Mouse (Mus musculus) heart, adult 18-20 months (tissue): ENCODE results near the gene Sacm1l. TPM values are rescaled to one million over a fixed set of nuclear protein-coding genes. Genes with fewer than 3 reads are reported as not detected.

Experiments
- DNase-seq, 2 experiments: peaks; one replicate each; pipeline ENCODE4 v3.0.0; 2021 to 2022; ENCODE audit warnings: mixed read lengths in 1 of 2
- total RNA-seq, 2 experiments: library from RNA; stranded (reverse); gene quantifications; 2 replicates each; pipeline ENCODE4 v1.2.3; 2021

The Sacm1l gene
- total RNA-seq, 2 experiments from 2014 or later = 35.2 to 35.4 TPM

- no peak for DNase-seq
Observed at GRCm38 (mm10) chr9:123577360-123578192, 48.0 kb downstream of the Sacm1l start.

- no peak for DNase-seq
Observed at GRCm38 (mm10) chr9:123589240-123589910, 59.8 kb downstream of the Sacm1l start.

DNA sequence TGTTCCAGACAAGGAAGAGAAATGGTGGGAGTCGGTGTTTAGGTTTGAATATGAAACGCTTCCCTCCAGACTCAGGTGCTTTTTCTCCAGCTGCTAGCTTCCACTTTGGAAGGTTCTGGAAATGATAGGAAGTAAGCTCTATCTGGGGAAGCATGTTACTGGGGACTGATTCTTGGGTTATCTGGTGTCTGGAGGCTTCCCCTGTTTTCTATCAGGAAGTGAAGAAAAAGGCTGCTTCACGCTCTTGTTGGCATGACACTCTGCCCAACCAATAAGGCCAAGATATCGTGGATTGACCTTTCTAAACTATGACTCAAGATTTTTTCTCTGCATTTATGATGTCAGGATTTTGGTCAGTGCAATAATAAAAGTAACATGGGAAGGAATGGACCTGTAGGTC, 65.6 kb downstream of the Sacm1l start:
- DNase-seq = no peak

GRCm38 (mm10) chr9:123596910-123597309, 67.4 kb downstream of the Sacm1l start:
- no peak for DNase-seq

DNA sequence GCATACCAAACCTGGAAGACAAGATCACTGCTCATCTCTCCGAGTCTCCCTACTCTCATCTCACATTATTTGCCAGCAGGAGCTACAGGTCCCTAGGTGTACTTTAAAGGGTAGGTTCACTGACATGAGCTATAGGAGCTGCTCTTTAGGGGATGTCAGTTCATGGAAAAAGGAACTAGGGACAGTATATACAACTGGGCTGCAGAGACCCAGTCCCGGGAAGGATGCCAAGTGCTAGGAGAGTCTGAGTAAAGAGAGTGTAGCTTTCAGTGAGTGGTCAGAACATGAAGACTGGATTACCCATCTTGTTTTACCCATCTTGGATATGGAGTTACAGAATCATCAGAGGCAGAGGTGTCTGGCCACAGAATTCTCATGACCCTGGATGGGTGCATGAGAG, 67.8 kb downstream of the Sacm1l start:
- no peak for DNase-seq

GRCm38 (mm10) chr9:123601529-123601928, 72.0 kb downstream of the Sacm1l start:
- DNase-seq = no peak

- DNase-seq = no peak
Observed at GRCm38 (mm10) chr9:123620311-123621098, 90.9 kb downstream of the Sacm1l start.

DNA sequence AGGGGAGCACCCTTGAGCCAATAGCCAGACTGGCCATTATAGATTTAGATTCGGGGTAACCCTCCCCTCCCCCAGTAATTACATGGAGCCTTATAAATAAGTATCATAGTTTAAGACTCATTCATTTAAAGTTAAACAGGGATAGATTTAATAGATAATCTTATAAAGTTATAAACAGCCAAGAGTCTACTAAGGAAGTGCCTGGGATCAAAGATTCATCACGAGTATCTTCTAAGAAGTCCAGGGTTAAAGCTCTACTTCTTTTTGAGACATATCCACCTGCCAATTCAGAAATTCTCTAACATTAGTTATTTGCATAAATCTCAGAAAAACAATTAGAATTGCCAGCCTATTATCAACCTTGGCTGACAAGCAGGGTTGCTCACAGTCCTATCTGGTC, 95.2 kb downstream of the Sacm1l start:
- no peak for DNase-seq

DNA sequence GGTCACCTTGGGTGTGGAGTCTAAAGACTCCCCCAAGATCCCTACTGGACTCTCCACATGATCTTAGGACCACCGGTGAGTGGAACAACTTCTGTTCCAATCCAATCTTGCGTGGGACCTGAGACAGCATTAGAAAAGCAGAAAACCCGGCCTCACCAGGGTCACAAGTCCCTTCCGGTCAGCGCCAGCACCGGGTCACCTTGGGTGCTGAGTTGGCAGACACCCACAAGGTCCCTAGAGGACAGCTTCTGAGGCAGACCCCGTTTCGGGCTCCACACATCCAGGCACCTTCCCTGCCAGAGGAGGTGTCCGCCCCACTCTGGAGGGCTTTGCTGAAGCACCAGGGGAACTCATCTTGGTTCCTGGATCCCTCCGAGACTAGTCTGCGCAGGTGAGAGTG, 96.3 kb downstream of the Sacm1l start:
- DNase-seq = no peak

GRCm38 (mm10) chr9:123631666-123632065, 102.1 kb downstream of the Sacm1l start:
- no peak for DNase-seq

DNA sequence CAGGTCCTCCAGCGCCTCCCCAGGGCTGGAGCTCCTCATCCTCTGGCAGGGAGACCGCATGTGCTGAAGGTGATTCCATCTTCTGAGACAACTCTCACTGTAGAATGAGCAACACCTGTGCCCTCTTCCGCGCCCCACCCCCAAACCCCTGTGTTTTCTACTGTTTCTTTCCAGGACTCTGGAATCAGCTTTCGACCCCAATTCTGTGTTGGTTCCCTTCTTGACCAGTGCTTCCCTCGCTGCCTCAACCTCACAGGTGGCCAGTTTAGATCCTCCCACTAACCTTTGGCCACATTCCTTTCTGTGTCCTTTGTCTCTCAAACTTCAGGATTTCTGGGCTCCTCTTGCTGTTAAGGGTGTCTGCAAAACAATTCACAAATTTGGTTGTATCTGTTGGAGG, 102.7 kb downstream of the Sacm1l start, which contains the start of gene Slc6a20b:
Gene Slc6a20b, minus strand, starts transcription at position 285 of the 400 bp plus-strand sequence.
- DNase-seq = no peak

DNA sequence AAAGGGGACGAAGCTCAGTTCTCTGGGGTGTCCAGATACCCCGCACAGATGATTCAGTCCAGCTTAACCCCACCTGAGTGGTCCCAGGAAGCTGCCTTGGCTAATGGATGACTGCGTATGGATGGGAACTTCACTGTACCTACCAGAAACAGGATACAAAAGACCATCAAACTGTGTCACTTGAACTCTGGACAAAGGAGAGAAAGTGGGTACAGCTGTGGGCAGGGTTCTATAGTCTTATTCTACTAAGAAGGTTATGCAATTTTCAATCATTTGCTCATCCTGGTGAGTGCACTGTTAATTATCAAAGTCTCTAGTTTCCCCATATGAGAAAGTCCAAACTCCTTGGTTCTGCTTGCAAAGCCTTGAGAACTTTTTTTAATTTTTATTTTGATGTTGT, 103.4 kb downstream of the Sacm1l start:
- no peak for DNase-seq

DNA sequence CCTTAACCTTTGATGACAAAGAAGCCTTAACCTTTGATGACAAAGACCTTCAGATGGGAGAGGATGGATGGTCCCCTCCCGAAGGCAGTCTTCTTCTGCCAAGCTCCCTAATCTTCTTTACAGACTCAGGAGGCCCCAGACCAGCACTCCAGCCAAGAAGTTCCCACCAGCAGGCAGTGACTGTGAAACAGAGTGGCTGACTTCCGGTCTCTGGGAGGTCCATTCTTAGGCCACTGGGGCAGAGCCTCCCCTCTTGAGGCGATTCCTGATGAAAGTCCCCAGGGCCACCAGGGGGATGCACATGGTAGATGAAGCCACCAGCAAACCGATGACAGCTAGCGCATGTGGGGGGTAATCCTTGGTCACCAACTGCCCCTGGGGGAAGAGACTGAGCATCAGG, 107.2 kb downstream of the Sacm1l start:
- DNase-seq = no peak

- no peak for DNase-seq
Observed at GRCm38 (mm10) chr9:123638231-123638630, 108.7 kb downstream of the Sacm1l start.

GRCm38 (mm10) chr9:123638668-123639089, 109.1 kb downstream of the Sacm1l start:
- peak; percentile 18 to 25 for DNase-seq

DNA sequence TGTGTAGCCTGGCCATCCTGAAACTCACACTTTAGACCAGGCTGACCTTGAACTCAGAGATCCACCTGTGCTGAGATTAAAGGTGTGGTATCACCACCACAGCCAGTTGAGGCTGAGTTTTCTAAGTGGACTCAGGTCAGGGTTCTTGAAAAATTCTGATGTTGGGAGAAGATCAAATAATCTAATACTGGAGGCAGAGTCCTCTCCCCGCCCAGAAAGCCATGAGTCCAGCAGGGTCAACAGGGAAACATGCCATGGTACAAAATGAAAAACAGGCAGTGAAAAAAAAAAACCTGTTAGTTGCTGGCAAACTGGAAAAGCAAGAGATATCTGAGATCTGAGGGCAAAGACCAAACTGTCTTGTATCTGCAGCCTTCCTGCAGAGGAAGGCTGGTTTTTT, 110.5 kb downstream of the Sacm1l start:
- no peak for DNase-seq

Other genes starting within 250 kb of the Sacm1l start
- gene Lars2, start 162.8 kb upstream of the Sacm1l start, total RNA-seq = 10 to 100 TPM; 73.1 to 80.0 TPM
- gene Limd1, start 51.1 kb upstream of the Sacm1l start, total RNA-seq = 10 to 100 TPM; 32.8 to 37.1 TPM
- not detected for gene Slc6a20b, start 102.8 kb downstream of the Sacm1l start, total RNA-seq
- gene Ccr9, start 148.7 kb downstream of the Sacm1l start, total RNA-seq = under 1 TPM in 1 of 2 experiments, not detected in 1; 0.33 TPM
- not detected for gene Slc6a20a, start 149.1 kb downstream of the Sacm1l start, total RNA-seq
- 10 to 100 TPM; 35.6 to 35.9 TPM for gene Lztfl1, start 187.9 kb downstream of the Sacm1l start, total RNA-seq